Mouse (Mus musculus) yolk sac, embryonic 10.5 days (tissue): ENCODE data around the gene St8sia1.

Source experiments
- DNase-seq: peaks from one replicate; pipeline ENCODE4 v3.0.0-alpha.2; 2017; ENCODE audit warnings: low spot score

The St8sia1 gene

GRCm38 (mm10) chr6:142979665-142980660 is 15.7 kb upstream of the St8sia1 start:
- DNase-seq: peak; percentile 30

GRCm38 (mm10) chr6:142977221-142977620 is 13.0 kb upstream of the St8sia1 start:
- DNase-seq: no peak

GRCm38 (mm10) chr6:142973289-142973688 is 9.0 kb upstream of the St8sia1 start:
- DNase-seq: no peak

- no peak for DNase-seq
Observed at GRCm38 (mm10) chr6:142972205-142972604, 8.0 kb upstream of the St8sia1 start.

GRCm38 (mm10) chr6:142967407-142967806 is 3.2 kb upstream of the St8sia1 start:
- DNase-seq: no peak

- peak; percentile 70 for DNase-seq
Observed at GRCm38 (mm10) chr6:142964531-142965385, 506 bp upstream of the St8sia1 start.

GRCm38 (mm10) chr6:142963480-142964075 is 674 bp downstream of the St8sia1 start:
- DNase-seq: no peak

GRCm38 (mm10) chr6:142962881-142963280 is 1.4 kb downstream of the St8sia1 start:
- no peak for DNase-seq

- DNase-seq: no peak
Observed at GRCm38 (mm10) chr6:142962476-142962875, 1.8 kb downstream of the St8sia1 start.

GRCm38 (mm10) chr6:142961721-142962455 is 2.4 kb downstream of the St8sia1 start:
- no peak for DNase-seq

GRCm38 (mm10) chr6:142956556-142956955 is 7.7 kb downstream of the St8sia1 start:
- DNase-seq: no peak

GRCm38 (mm10) chr6:142955281-142955680 is 9.0 kb downstream of the St8sia1 start:
- no peak for DNase-seq

GRCm38 (mm10) chr6:142953189-142953588 is 11.1 kb downstream of the St8sia1 start:
- no peak for DNase-seq

GRCm38 (mm10) chr6:142952361-142952954 is 11.8 kb downstream of the St8sia1 start:
- DNase-seq: no peak

- DNase-seq: no peak
Observed at GRCm38 (mm10) chr6:142951564-142952308, 12.5 kb downstream of the St8sia1 start.

- DNase-seq: no peak
Observed at GRCm38 (mm10) chr6:142950354-142950753, 13.9 kb downstream of the St8sia1 start.

GRCm38 (mm10) chr6:142948955-142949357 is 15.3 kb downstream of the St8sia1 start:
- no peak for DNase-seq

GRCm38 (mm10) chr6:142947029-142947428 is 17.2 kb downstream of the St8sia1 start:
- DNase-seq: no peak

GRCm38 (mm10) chr6:142946069-142946871 is 18.0 kb downstream of the St8sia1 start:
- DNase-seq: no peak
